Mouse (Mus musculus) liver, embryonic 11.5 days (tissue): ENCODE results near the gene Ephb6. TPM values are rescaled to one million over a fixed set of nuclear protein-coding genes. Genes with fewer than 3 reads are reported as not detected.

Source experiments
- ATAC-seq: fragments of 200-750 bp; cut with Nextera tagmentation; replicated peaks from 2 replicates; pipeline ENCODE4 v1.8.0; 2017; ENCODE audit warnings: moderate number of reproducible peaks, mild to moderate bottlenecking, moderate TSS enrichment, moderate library complexity; ENCODE audit not compliant: low FRiP score
- DNase-seq: peaks from one replicate; pipeline ENCODE4 v3.0.0-alpha.2; 2017; ENCODE audit warnings: low spot score
- H3K27ac ChIP-seq: fragments of 300-500 bp; sonication (generic); 2 replicates; pipeline ENCODE4 v1.5.1; 2014; ENCODE audit warnings: mild to moderate bottlenecking, low read depth, low read length, control low read depth
- H3K27me3 ChIP-seq: fragments of 300-500 bp; sonication (generic); replicated peaks from 2 replicates; pipeline ENCODE4 v1.6.1; 2014; ENCODE audit warnings: low read length, mixed read lengths; ENCODE audit not compliant: control insufficient read depth, insufficient read depth
- H3K36me3 ChIP-seq: fragments of 300-500 bp; sonication (generic); 2 replicates; pipeline ENCODE4 v1.6.1; 2014; ENCODE audit warnings: mild to moderate bottlenecking, low read length, moderate library complexity, mixed read lengths; ENCODE audit not compliant: control insufficient read depth, insufficient read depth
- H3K4me1 ChIP-seq: fragments of 300-500 bp; sonication (generic); replicated peaks from 2 replicates; pipeline ENCODE4 v1.6.1; 2014; ENCODE audit warnings: low read length, mixed read lengths; ENCODE audit not compliant: control insufficient read depth, insufficient read depth
- H3K4me2 ChIP-seq: fragments of 300-500 bp; sonication (generic); 2 replicates; pipeline ENCODE4 v1.6.1; 2014; ENCODE audit warnings: mild to moderate bottlenecking, control low read depth, moderate library complexity
- H3K4me3 ChIP-seq: fragments of 300-500 bp; sonication (generic); 2 replicates; pipeline ENCODE4 v1.5.1; 2014; ENCODE audit warnings: low read depth, low read length, control low read depth
- H3K9ac ChIP-seq: fragments of 300-500 bp; sonication (generic); 2 replicates; pipeline ENCODE4 v1.6.1; 2014; ENCODE audit warnings: low read depth, low read length, control low read depth
- H3K9me3 ChIP-seq: fragments of 300-500 bp; sonication (generic); 2 replicates; pipeline ENCODE4 v1.6.1; 2016; ENCODE audit warnings: low read length, inconsistent platforms, mixed read lengths; ENCODE audit not compliant: control insufficient read depth
- WGBS: fragments of 180-500 bp; shearing (Covaris S2); extraction: QIAGEN DNeasy Blood & Tissue Kit; methylation state at CpG from one replicate; pipeline ENCODE4 v1.1.7; 2014; 5-methylcytosine and 5-hydroxymethylcytosine counted together
- polyA plus RNA-seq: library from polyadenylated mRNA; unstranded; fragments of >200 nt; fragmentation: Nextera tagmentation; extraction: Ambion mirVana; gene quantifications from 2 replicates; pipeline ENCODE4 v1.2.1, GENCODE M21; 2014

Gene Ephb6
- polyA plus RNA-seq, 1 experiment from 2014 or later = 6.3 TPM

DNA sequence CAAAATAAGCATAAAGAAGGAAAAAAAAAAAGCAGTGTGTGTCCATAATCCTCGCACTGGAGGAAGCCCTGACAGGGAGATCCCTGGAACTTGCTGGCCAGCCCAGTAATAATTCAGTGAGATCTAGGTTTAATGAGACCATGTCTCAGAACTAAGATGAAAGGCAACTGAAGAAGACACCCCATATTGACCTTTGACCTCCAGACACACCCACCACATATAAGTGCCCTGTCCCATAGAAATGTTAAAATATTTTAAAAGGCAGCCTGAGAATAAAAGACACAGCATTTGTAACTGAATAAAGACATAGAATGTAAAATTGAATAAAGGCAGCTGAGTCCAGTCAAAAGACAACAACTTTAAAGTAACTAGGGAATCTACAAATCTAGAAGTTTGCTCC, 40.0 kb upstream of the Ephb6 start:
- Histone ChIP-seq H3K27me3 (no peaks in the 10 kb centered on the region), H3K4me1 (no peaks in the 10 kb centered on the region), H3K4me2 (no peak overlapping the region), H3K9ac (no peak overlapping the region), H3K36me3 (no peaks in the 10 kb centered on the region), H3K9me3 (no peaks in the 10 kb centered on the region), H3K27ac (no peak overlapping the region), H3K4me3 (no peak overlapping the region)
- WGBS = 91% methylated on average over 1 of the region's 1 CpGs
- ATAC-seq (no peak), DNase-seq (no peak)

GRCm38 (mm10) chr6:41566965-41567364, 38.3 kb upstream of the Ephb6 start:
- Histone ChIP-seq H3K4me1 (no peaks in the 10 kb centered on the region), H3K27me3 (no peaks in the 10 kb centered on the region), H3K27ac (no peak overlapping the region), H3K36me3 (no peaks in the 10 kb centered on the region), H3K4me3 (no peak overlapping the region), H3K4me2 (no peak overlapping the region), H3K9ac (no peak overlapping the region), H3K9me3 (no peaks in the 10 kb centered on the region)
- no peak for DNase-seq
- 82% methylated on average over 4 of the region's 4 CpGs for WGBS
- no peak for ATAC-seq

- H3K27me3 ChIP-seq = no peaks in the 10 kb centered on the region
- no peak overlapping the region for H3K9ac ChIP-seq
- no peaks in the 10 kb centered on the region for H3K36me3 ChIP-seq
- DNase-seq (no peak), ATAC-seq (no peak)
- 83% methylated on average over 3 of the region's 3 CpGs for WGBS
- no peaks in the 10 kb centered on the region for H3K9me3 ChIP-seq
- no peak overlapping the region for H3K27ac ChIP-seq
- no peak overlapping the region for H3K4me2 ChIP-seq
- no peak overlapping the region for H3K4me3 ChIP-seq
- no peaks in the 10 kb centered on the region for H3K4me1 ChIP-seq
These were observed 36.2 kb upstream of the Ephb6 start for GRCm38 (mm10) chr6:41569078-41569477.

DNA sequence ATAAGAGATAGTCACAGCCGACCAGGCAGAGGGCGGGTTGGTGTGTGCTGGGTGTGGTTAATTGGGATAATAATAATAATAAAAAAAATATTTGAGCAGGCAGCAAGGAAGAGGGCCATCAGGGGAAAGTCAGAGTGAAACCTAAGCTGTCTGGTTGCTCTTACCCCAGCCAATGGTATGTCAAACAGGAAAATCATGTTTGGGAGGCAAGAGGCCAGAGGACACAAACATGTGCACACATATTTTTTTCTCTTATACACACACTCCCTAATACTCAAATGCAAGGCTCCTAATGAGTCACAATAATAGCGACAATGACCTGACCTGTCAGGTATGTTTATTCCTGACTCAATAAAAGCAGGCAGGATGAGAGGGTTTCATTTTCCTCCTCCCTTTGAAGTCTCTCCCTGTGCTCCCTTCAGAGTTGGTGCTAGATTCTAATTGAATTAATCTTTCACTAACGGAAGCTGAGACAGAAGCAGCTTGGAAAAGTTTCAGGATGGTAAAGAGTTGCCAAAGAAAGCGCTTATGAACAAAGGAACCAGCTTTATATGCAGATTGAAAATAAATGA, 28.7 kb upstream of the Ephb6 start:
- Histone ChIP-seq H3K4me3 (no peak overlapping the region), H3K27ac (no peak overlapping the region), H3K27me3 (no peaks in the 10 kb centered on the region), H3K4me1 (no peaks in the 10 kb centered on the region), H3K4me2 (no peak overlapping the region), H3K9me3 (no peaks in the 10 kb centered on the region), H3K9ac (no peak overlapping the region), H3K36me3 (no peaks in the 10 kb centered on the region)
- WGBS = 62% methylated on average over 5 of the region's 5 CpGs
- ATAC-seq (no peak), DNase-seq (no peak)

- no peak for ATAC-seq
- H3K36me3 ChIP-seq = no peaks in the 10 kb centered on the region
- no peak for DNase-seq
- no peak overlapping the region for H3K27ac ChIP-seq
- H3K9ac ChIP-seq = no peak overlapping the region
- H3K4me3 ChIP-seq = no peak overlapping the region
- WGBS = 65% methylated on average over 5 of the region's 5 CpGs
- no peaks in the 10 kb centered on the region for H3K27me3 ChIP-seq
- no peaks in the 10 kb centered on the region for H3K9me3 ChIP-seq
- H3K4me1 ChIP-seq = no peaks in the 10 kb centered on the region
- no peak overlapping the region for H3K4me2 ChIP-seq
These were observed 28.0 kb upstream of the Ephb6 start for GRCm38 (mm10) chr6:41577297-41577696.

- H3K4me2 ChIP-seq = no peak overlapping the region
- DNase-seq = no peak
- no peaks in the 10 kb centered on the region for H3K4me1 ChIP-seq
- H3K27ac ChIP-seq = no peak overlapping the region
- ATAC-seq = no peak
- no peaks in the 10 kb centered on the region for H3K9me3 ChIP-seq
- H3K27me3 ChIP-seq = no peaks in the 10 kb centered on the region
- no peaks in the 10 kb centered on the region for H3K36me3 ChIP-seq
- H3K9ac ChIP-seq = no peak overlapping the region
- WGBS = 73% methylated on average over 7 of the region's 7 CpGs
- no peak overlapping the region for H3K4me3 ChIP-seq
These were observed 24.0 kb upstream of the Ephb6 start for GRCm38 (mm10) chr6:41581295-41581694.

- no peak overlapping the region for H3K27ac ChIP-seq
- ATAC-seq (no peak), DNase-seq (no peak)
- H3K36me3 ChIP-seq = no peaks in the 10 kb centered on the region
- WGBS = 72% methylated on average over 1 of the region's 1 CpGs
- H3K9ac ChIP-seq = no peak overlapping the region
- H3K4me3 ChIP-seq = no peak overlapping the region
- H3K4me1 ChIP-seq = no peaks in the 10 kb centered on the region
- no peak overlapping the region for H3K4me2 ChIP-seq
- H3K9me3 ChIP-seq = no peaks in the 10 kb centered on the region
- H3K27me3 ChIP-seq = no peaks in the 10 kb centered on the region
These were observed 23.1 kb upstream of the Ephb6 start for GRCm38 (mm10) chr6:41582189-41582588.

DNA sequence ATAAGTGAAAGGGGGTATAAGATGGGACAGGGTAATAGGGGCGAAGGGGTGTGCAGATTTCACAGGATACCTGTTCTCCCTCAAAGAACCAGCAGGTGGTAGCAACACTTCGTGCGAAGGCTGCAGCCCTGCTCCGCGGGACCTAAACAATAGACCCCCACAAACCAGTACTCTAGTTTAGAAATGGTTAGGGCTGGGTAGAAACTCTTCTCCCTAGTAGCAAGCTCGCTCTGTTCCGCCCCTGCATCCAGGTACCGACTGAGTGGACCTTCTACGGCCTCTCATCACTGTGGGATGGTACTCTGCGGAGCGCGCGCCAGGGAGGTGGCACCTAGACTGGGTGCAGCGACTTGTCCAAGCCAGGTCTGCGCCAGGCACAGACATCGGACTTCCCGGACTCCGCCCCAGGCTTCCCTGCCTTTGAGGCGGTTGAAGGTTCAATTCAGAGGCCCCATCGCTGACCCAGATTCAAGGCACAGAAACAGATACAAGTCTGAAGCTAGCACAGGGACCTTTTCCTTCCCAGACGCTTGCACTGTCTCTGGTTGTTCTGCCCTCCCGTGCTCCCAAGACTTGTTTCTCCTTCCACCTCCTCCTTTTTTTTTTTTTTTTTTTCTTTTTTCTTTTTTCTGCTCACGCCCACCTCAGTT, 756 bp upstream of the Ephb6 start:
- Histone ChIP-seq H3K36me3 (no peaks in the 10 kb centered on the region), H3K9ac (peak overlapping the region; percentile 66), H3K4me2 (peak overlapping the region; percentile 79), H3K4me3 (peak overlapping the region; percentile 74), H3K27ac (no peak overlapping the region), H3K9me3 (no peaks in the 10 kb centered on the region), H3K27me3 (peaks cover 3% of the 10 kb centered on the region), H3K4me1 (no peaks in the 10 kb centered on the region)
- WGBS = under 1% methylated on average over 23 of the region's 23 CpGs
- DNase-seq (peak; percentile 74), ATAC-seq (peak; percentile 53)

GRCm38 (mm10) chr6:41605794-41606104, 467 bp downstream of the Ephb6 start:
- no peak overlapping the region for H3K27ac ChIP-seq
- peak overlapping the region; percentile 74 for H3K4me3 ChIP-seq
- H3K27me3 ChIP-seq = peaks cover 3% of the 10 kb centered on the region
- peak overlapping the region; percentile 66 for H3K9ac ChIP-seq
- H3K36me3 ChIP-seq = no peaks in the 10 kb centered on the region
- no peak; the same call in 1 of the 2 replicates for ATAC-seq
- no peaks in the 10 kb centered on the region for H3K9me3 ChIP-seq
- peak overlapping the region; percentile 79 for H3K4me2 ChIP-seq
- no peaks in the 10 kb centered on the region for H3K4me1 ChIP-seq
- 8% methylated on average over 7 of the region's 7 CpGs for WGBS
- no peak for DNase-seq
